26 mouse cellular contexts compared by ENCODE assay signal in the genomic region with DNA sequence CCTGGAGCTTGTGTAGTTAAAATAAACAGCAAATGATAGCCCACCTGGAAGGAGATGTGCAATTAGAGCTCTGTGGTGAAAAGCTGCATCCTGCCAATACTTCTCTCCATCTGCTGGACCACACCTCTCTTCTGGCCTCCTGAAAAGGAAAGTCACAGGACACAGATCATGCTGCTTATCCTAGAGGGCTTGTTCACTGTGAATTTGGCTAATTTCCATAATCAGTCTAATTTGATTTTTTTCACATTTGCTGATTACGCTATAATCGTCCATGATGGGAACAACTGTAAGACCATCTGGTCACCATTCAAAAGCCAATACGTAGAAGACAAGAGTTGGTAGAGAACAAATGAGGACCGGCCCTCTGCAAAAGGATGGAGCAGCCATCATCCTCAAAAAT. TPM values are rescaled to one million over a fixed set of nuclear protein-coding genes. Genes with fewer than 3 reads are reported as not detected.
A peak's percentile ranks its signal among the peaks of the same experiment; 100 is the strongest.
DNase-seq lines count a peak whose midpoint lies in the region; ATAC-seq and TF ChIP-seq lines count a peak whose summit lies in the region.
"Had no signal": no experiment of that assay in that cellular context is flagged by ENCODE, and none has a peak within 500 bp of the region (broad histone marks: within the 10 kb centered on the region; RNA-seq: fewer than 3 reads in every experiment).

No protein-coding gene starts in this region.

- H3K27ac ChIP-seq in hindbrain, embryonic 16.5 days (ENCODE audit: low read depth, low read length) = no peak overlapping the region
- H3K27ac ChIP-seq in hindbrain, embryonic 12.5 days = no peak overlapping the region
- no peak overlapping the region for H3K27ac ChIP-seq in midbrain, postnatal 0 days (ENCODE audit: low read depth, low read length)
- H3K27ac ChIP-seq in midbrain, embryonic 15.5 days = no peak overlapping the region
- H3K27ac ChIP-seq: forebrain, embryonic 10.5 days; gastrocnemius, adult 2 months; heart, embryonic 15.5 days; intestine, embryonic 15.5 days had no signal

- no peaks in the 10 kb centered on the region for H3K4me1 ChIP-seq in hindbrain, embryonic 16.5 days (ENCODE audit: control insufficient read depth, insufficient read depth, low read depth, low read length)
- no peaks in the 10 kb centered on the region for H3K4me1 ChIP-seq in hindbrain, embryonic 12.5 days
- no peaks in the 10 kb centered on the region for H3K4me1 ChIP-seq in midbrain, postnatal 0 days (ENCODE audit: insufficient read depth, low read length)
- no peaks in the 10 kb centered on the region for H3K4me1 ChIP-seq in midbrain, embryonic 15.5 days
- H3K4me1 ChIP-seq: heart, embryonic 15.5 days; intestine, embryonic 15.5 days had no signal

- peak; percentile 26 to 35 for DNase-seq in cerebellum, postnatal 10 days
- no peak for DNase-seq in cerebellum, postnatal 25 days
- peak; percentile 53 for DNase-seq in heart, adult 11 months
- no peak for DNase-seq in heart, postnatal 4 days
- DNase-seq in midbrain, postnatal 0 days (ENCODE audit: low spot score) = peak; percentile 58
- DNase-seq: adrenal gland, postnatal 10 days; adrenal gland, postnatal 36 days; cerebellum, adult 11 months; cerebellum, adult 2 months; cerebellum, adult 9-11 months; forebrain, postnatal 0 days; gastrocnemius, adult 2 months; gastrocnemius, postnatal 14 days; heart, adult 18-20 months; heart, postnatal 10 days; heart, postnatal 36 days; kidney, adult 11 months; kidney, adult 8-10 months had no signal

- no peaks in the 10 kb centered on the region for H3K36me3 ChIP-seq in hindbrain, embryonic 16.5 days (ENCODE audit: control insufficient read depth, insufficient read depth, low read length)
- no peaks in the 10 kb centered on the region for H3K36me3 ChIP-seq in hindbrain, embryonic 12.5 days
- H3K36me3 ChIP-seq in midbrain, postnatal 0 days (ENCODE audit: insufficient read depth, low read length) = no peaks in the 10 kb centered on the region
- H3K36me3 ChIP-seq in midbrain, embryonic 15.5 days (replicated peaks) = no peaks in the 10 kb centered on the region
- H3K36me3 ChIP-seq: forebrain, embryonic 10.5 days; heart, embryonic 12.5 days; heart, embryonic 15.5 days; intestine, embryonic 15.5 days had no signal

- H3K4me2 ChIP-seq in hindbrain, embryonic 16.5 days (ENCODE audit: low read length) = no peak overlapping the region
- H3K4me2 ChIP-seq in hindbrain, embryonic 12.5 days (replicated peaks) = no peak overlapping the region
- no peak overlapping the region for H3K4me2 ChIP-seq in midbrain, postnatal 0 days (ENCODE audit: low read depth, low read length, poor library complexity, severe bottlenecking)
- no peak overlapping the region for H3K4me2 ChIP-seq in midbrain, embryonic 15.5 days
- H3K4me2 ChIP-seq: heart, embryonic 12.5 days; heart, embryonic 15.5 days; intestine, embryonic 15.5 days had no signal

- no peak overlapping the region for H3K4me3 ChIP-seq in hindbrain, embryonic 16.5 days (ENCODE audit: low read length)
- H3K4me3 ChIP-seq in hindbrain, embryonic 12.5 days = no peak overlapping the region
- no peak overlapping the region for H3K4me3 ChIP-seq in midbrain, postnatal 0 days (ENCODE audit: low read depth, low read length)
- H3K4me3 ChIP-seq in midbrain, embryonic 15.5 days = no peak overlapping the region
- H3K4me3 ChIP-seq: forebrain, embryonic 10.5 days; gastrocnemius, adult 2 months; heart, embryonic 12.5 days; heart, embryonic 15.5 days; intestine, embryonic 15.5 days had no signal

- no peaks in the 10 kb centered on the region for H3K9me3 ChIP-seq in hindbrain, embryonic 16.5 days (ENCODE audit: control insufficient read depth, low read length)
- H3K9me3 ChIP-seq in hindbrain, embryonic 12.5 days (replicated peaks) = no peaks in the 10 kb centered on the region
- H3K9me3 ChIP-seq in midbrain, postnatal 0 days (ENCODE audit: low read length) = no peaks in the 10 kb centered on the region
- no peaks in the 10 kb centered on the region for H3K9me3 ChIP-seq in midbrain, embryonic 15.5 days
- H3K9me3 ChIP-seq: forebrain, embryonic 10.5 days; heart, embryonic 12.5 days; heart, embryonic 15.5 days; intestine, embryonic 15.5 days had no signal

- no peak for TF ChIP-seq CTCF in midbrain, postnatal 0 days (IDR thresholded peaks at IDR 0.05)

- no peak overlapping the region for H3K9ac ChIP-seq in hindbrain, embryonic 16.5 days (ENCODE audit: low read depth, low read length)
- no peak overlapping the region for H3K9ac ChIP-seq in hindbrain, embryonic 12.5 days
- H3K9ac ChIP-seq in midbrain, postnatal 0 days (replicated peaks; ENCODE audit: low read length, poor library complexity, severe bottlenecking) = no peak overlapping the region
- no peak overlapping the region for H3K9ac ChIP-seq in midbrain, embryonic 15.5 days
- H3K9ac ChIP-seq: forebrain, postnatal 0 days; heart, embryonic 12.5 days; heart, embryonic 15.5 days; intestine, embryonic 15.5 days had no signal

- H3K27me3 ChIP-seq in hindbrain, embryonic 16.5 days (replicated peaks; ENCODE audit: control insufficient read depth, insufficient read depth, low read length) = no peaks in the 10 kb centered on the region
- no peaks in the 10 kb centered on the region for H3K27me3 ChIP-seq in hindbrain, embryonic 12.5 days
- no peaks in the 10 kb centered on the region for H3K27me3 ChIP-seq in midbrain, postnatal 0 days (ENCODE audit: insufficient read depth, low read length)
- H3K27me3 ChIP-seq in midbrain, embryonic 15.5 days (replicated peaks) = no peaks in the 10 kb centered on the region
- H3K27me3 ChIP-seq: heart, embryonic 12.5 days; heart, embryonic 15.5 days; intestine, embryonic 15.5 days had no signal

- 70% methylated on average over 4 of the region's 4 CpGs for WGBS in hindbrain, embryonic 16.5 days
- 84% methylated on average over 4 of the region's 4 CpGs for WGBS in hindbrain, embryonic 12.5 days
- WGBS in midbrain, postnatal 0 days = 89% methylated on average over 4 of the region's 4 CpGs
- 77% methylated on average over 4 of the region's 4 CpGs for WGBS in midbrain, embryonic 15.5 days

- peak; percentile 74 for ATAC-seq in hindbrain, embryonic 16.5 days
- no peak for ATAC-seq in hindbrain, embryonic 12.5 days (ENCODE audit: low FRiP score)
- ATAC-seq in midbrain, postnatal 0 days (ENCODE audit: low FRiP score) = no peak
- no peak for ATAC-seq in midbrain, embryonic 15.5 days (replicated peaks)
- ATAC-seq: forebrain, postnatal 0 days; intestine, embryonic 15.5 days; Patski had no signal

RNA-seq across cellular contexts. Expression of a gene that starts 50.6 kb away (rescaled TPM):
- 10 to 100 TPM; 27.0 to 27.5 TPM for total RNA-seq in heart, postnatal 4 days (2021)
- polyA plus RNA-seq in hindbrain, embryonic 16.5 days (2015; fragmentation: Nextera tagmentation; extraction: Ambion mirVana) = 108 and 110 TPM in 2 replicates
- polyA plus RNA-seq in hindbrain, embryonic 12.5 days (2016; fragmentation: Nextera tagmentation; extraction: Ambion mirVana) = 90.7 and 105 TPM in 2 replicates
- 67.4 and 94.0 TPM in 2 replicates for total RNA-seq in midbrain, postnatal 0 days (2014; rRNA removed)
- 117 and 129 TPM in 2 replicates for polyA plus RNA-seq in midbrain, postnatal 0 days (2015; fragmentation: Nextera tagmentation; extraction: Ambion mirVana)
- 114 and 116 TPM in 2 replicates for polyA plus RNA-seq in midbrain, embryonic 15.5 days (2015; fragmentation: Nextera tagmentation; extraction: Ambion mirVana)

Comparison
In these comparisons a context has a peak if more than half of its experiments do, and no peak if none do; other contexts are left out.
1. DNase-seq: peak in cerebellum, postnatal 10 days (2 of 2), heart, adult 11 months (single experiment) and midbrain, postnatal 0 days (single experiment); none in cerebellum, postnatal 25 days (0 of 2) and heart, postnatal 4 days (single experiment).